Mouse (Mus musculus) ES-Bruce4 (cell line): ENCODE measurements around the gene 2410002F23Rik. TPM values are rescaled to one million over a fixed set of nuclear protein-coding genes. Genes with fewer than 3 reads are reported as not detected.
"Not testable (repeated sequence)": the region's sequence is repeated elsewhere in the genome, so short reads cannot be mapped to it uniquely, and the experiment has no call there.

Source experiments
- H3K27ac ChIP-seq: 2 replicates; pipeline ENCODE4 v1.5.1; 2012; ENCODE audit warnings: low read length, inconsistent platforms; ENCODE audit not compliant: insufficient read depth
- H3K27me3 ChIP-seq: 2 replicates; pipeline ENCODE4 v1.6.1; 2012; ENCODE audit warnings: mild to moderate bottlenecking, low read length, inconsistent platforms; ENCODE audit not compliant: control insufficient read depth, poor library complexity, insufficient read depth, severe bottlenecking
- H3K36me3 ChIP-seq: 2 replicates; pipeline ENCODE4 v1.6.1; 2012; ENCODE audit warnings: inconsistent platforms, mild to moderate bottlenecking, low read length, moderate library complexity; ENCODE audit not compliant: control insufficient read depth, poor library complexity, insufficient read depth, severe bottlenecking
- H3K4me1 ChIP-seq: one replicate; pipeline ENCODE4 v1.8.1; 2011; ENCODE audit warnings: low read length; ENCODE audit not compliant: control insufficient read depth, insufficient read depth
- H3K4me3 ChIP-seq: 2 replicates; pipeline ENCODE4 v1.5.1; 2011; ENCODE audit warnings: low read depth, mild to moderate bottlenecking, low read length
- H3K9ac ChIP-seq: 2 replicates; pipeline ENCODE4 v1.6.1; 2012; ENCODE audit warnings: low read depth, mild to moderate bottlenecking, inconsistent platforms; ENCODE audit not compliant: poor library complexity, severe bottlenecking
- H3K9me3 ChIP-seq: replicated peaks from 2 replicates; pipeline ENCODE4 v1.6.1; 2012; ENCODE audit warnings: mild to moderate bottlenecking, low read length, inconsistent platforms; ENCODE audit not compliant: control insufficient read depth, poor library complexity, insufficient read depth, severe bottlenecking
- CTCF ChIP-seq: IDR thresholded peaks from one replicate; pipeline ENCODE4 v1.8.1; 2011; ENCODE audit warnings: low read depth, low read length
- EP300 ChIP-seq: IDR thresholded peaks from 2 replicates; pipeline ENCODE4 v1.6.1; 2011; ENCODE audit warnings: low read depth, low read length; ENCODE audit not compliant: insufficient read depth
- POLR2A ChIP-seq: IDR thresholded peaks from one replicate; pipeline ENCODE4 v1.8.1; 2011; ENCODE audit warnings: low read length; ENCODE audit not compliant: insufficient read depth
- polyA plus RNA-seq: library from polyadenylated mRNA; stranded (reverse); fragments of >200 nt; gene quantifications from 2 replicates; pipeline ENCODE4 v1.2.4, GENCODE M21; 2011; ENCODE audit warnings: low read depth; ENCODE audit not compliant: missing spikeins, insufficient read depth, insufficient read length

The 2410002F23Rik gene
- polyA plus RNA-seq: 76.7 and 89.3 TPM in 2 replicates

GRCm38 (mm10) chr7:44246055-44246983 is at the start of gene 2410002F23Rik, which contains the start of gene 1700028J19Rik:
TSS of gene 2410002F23Rik (plus strand) at chr7:44246722.
TSS of gene 1700028J19Rik (minus strand) at chr7:44246695.
- peaks cover 35% of the 10 kb centered on the region for H3K36me3 ChIP-seq
- H3K4me3 ChIP-seq: peak within 1 kb of the TSS; percentile 72
- TF ChIP-seq CTCF: no peak
- TF ChIP-seq EP300: no peak
- TF ChIP-seq POLR2A: peak; percentile 99
- peak within 1 kb of the TSS; percentile 65 for H3K9ac ChIP-seq
- H3K4me1 ChIP-seq: no peaks in the 10 kb centered on the region
- H3K27ac ChIP-seq: peak within 1 kb of the TSS; percentile 31
- H3K27me3 ChIP-seq: no peaks in the 10 kb centered on the region
- no peaks in the 10 kb centered on the region for H3K9me3 ChIP-seq

- Histone ChIP-seq H3K27ac (no peak within 1 kb of the TSS), H3K9me3 (no peaks in the 10 kb centered on the region), H3K4me1 (no peaks in the 10 kb centered on the region), H3K4me3 (no peak within 1 kb of the TSS), H3K36me3 (no peaks in the 10 kb centered on the region), H3K27me3 (no peaks in the 10 kb centered on the region), H3K9ac (no peak within 1 kb of the TSS)
- TF ChIP-seq EP300 (no peak), CTCF (no peak), POLR2A (no peak)
Measured at GRCm38 (mm10) chr7:44197891-44198290, 48.6 kb upstream of the 2410002F23Rik start, which contains the start of gene Klk1b3. TSS of gene Klk1b3 (plus strand) at chr7:44198191.

- not testable (repeated sequence) for H3K4me3 ChIP-seq, H3K27me3 ChIP-seq, H3K36me3 ChIP-seq, H3K9me3 ChIP-seq, H3K27ac ChIP-seq, H3K4me1 ChIP-seq, H3K9ac ChIP-seq
Measured at GRCm38 (mm10) chr7:44207135-44207534, 39.4 kb upstream of the 2410002F23Rik start, which contains the start of gene Klk1b4. TSS of gene Klk1b4 (plus strand) at chr7:44207435.

- Histone ChIP-seq H3K4me3 (no peak overlapping the region), H3K4me1 (no peaks in the 10 kb centered on the region), H3K9ac (no peak overlapping the region), H3K36me3 (no peaks in the 10 kb centered on the region), H3K27ac (no peak overlapping the region), H3K9me3 (no peaks in the 10 kb centered on the region), H3K27me3 (no peaks in the 10 kb centered on the region)
- no peak for TF ChIP-seq EP300
- no peak for TF ChIP-seq POLR2A
- no peak for TF ChIP-seq CTCF
Measured at GRCm38 (mm10) chr7:44208307-44208706, 38.2 kb upstream of the 2410002F23Rik start.

- H3K9ac ChIP-seq: no peak within 1 kb of the TSS
- H3K4me1 ChIP-seq: no peaks in the 10 kb centered on the region
- no peak for TF ChIP-seq CTCF
- no peak for TF ChIP-seq EP300
- no peak for TF ChIP-seq POLR2A
Measured at GRCm38 (mm10) chr7:44215645-44216044, 30.9 kb upstream of the 2410002F23Rik start, which contains the start of gene Klk1b5. TSS of gene Klk1b5 (plus strand) at chr7:44215945.

GRCm38 (mm10) chr7:44221601-44222000 is 24.9 kb upstream of the 2410002F23Rik start:
- not testable (repeated sequence) for H3K4me1 ChIP-seq, H3K4me3 ChIP-seq, H3K27ac ChIP-seq, H3K36me3 ChIP-seq, H3K9me3 ChIP-seq, H3K9ac ChIP-seq, H3K27me3 ChIP-seq

More at GRCm38 (mm10) chr7:44215645-44216044, 30.9 kb upstream of the 2410002F23Rik start, which contains the start of gene Klk1b5:
- Histone ChIP-seq H3K27me3 (no peaks in the 10 kb centered on the region), H3K36me3 (no peaks in the 10 kb centered on the region), H3K9me3 (no peaks in the 10 kb centered on the region), H3K27ac (no peak within 1 kb of the TSS), H3K4me3 (no peak within 1 kb of the TSS)

GRCm38 (mm10) chr7:44222335-44222734 is 24.2 kb upstream of the 2410002F23Rik start:
- not testable (repeated sequence) for H3K4me3 ChIP-seq, H3K9me3 ChIP-seq, H3K27me3 ChIP-seq, H3K36me3 ChIP-seq, H3K27ac ChIP-seq, H3K4me1 ChIP-seq, H3K9ac ChIP-seq
